Mouse (Mus musculus) liver, postnatal 0 days (tissue): ENCODE data around the gene Epb41l2.
A peak's percentile ranks its signal among the peaks of the same experiment; 100 is the strongest.

Source experiments
- CTCF ChIP-seq: sonication (generic); IDR thresholded peaks from 2 replicates; pipeline ENCODE4 v1.5.1; 2016; ENCODE audit warnings: antibody characterized with exemption, low read depth
- EP300 ChIP-seq: IDR thresholded peaks from 2 replicates; pipeline ENCODE4 v1.6.1; 2016; ENCODE audit warnings: antibody characterized with exemption, low read depth, mild to moderate bottlenecking

DNA sequence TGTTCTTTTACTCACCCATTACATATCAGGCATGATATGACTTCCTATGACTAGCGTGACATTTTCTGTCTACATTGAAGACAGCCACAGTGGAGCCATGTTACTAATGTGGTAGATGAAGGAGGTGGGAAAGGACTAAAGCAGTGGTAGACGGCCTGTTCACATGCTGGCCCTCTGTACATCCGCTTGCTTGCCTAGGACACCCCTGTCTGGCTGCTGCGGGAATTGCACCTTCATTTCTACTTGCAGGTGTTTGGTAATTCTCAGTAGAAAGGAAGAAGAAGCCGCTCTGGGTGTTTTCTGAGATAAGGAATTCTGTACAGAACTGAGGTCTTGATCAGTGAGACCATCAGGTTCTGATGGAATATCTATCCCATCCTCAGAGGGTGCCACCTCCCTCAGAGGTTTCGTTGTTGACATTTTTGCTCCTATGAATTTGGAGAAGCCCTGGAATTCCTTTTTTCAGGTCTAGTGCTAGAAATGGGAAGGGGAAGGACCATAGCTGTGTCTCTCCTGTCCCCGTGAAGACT, 55.7 kb downstream of the Epb41l2 start:
- TF ChIP-seq EP300 (peak; percentile 25; the same call in 1 of the 2 replicates), CTCF (peak; percentile 80)
